Mouse (Mus musculus): Measurements from ENCODE around the gene Pdss2.

DNA sequence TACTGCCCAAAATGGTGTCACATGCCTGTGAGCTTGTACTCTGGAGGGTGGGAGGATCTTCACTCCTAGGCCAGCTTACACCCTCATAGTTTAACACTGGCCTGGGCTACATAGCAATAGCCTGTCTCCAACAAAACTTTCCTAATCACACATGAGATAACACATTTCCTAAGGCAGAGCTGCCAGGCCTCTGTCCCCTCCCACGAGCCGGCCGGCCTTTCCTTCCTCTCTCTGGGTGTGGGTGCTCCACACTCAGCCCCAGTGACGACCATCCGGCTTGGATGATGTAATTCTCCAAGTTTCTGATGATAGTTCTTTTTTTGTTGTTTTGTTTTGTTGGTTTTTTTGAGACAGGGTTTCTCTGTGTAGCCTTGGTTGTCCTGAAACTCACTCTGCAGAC is 203.3 kb downstream of the Pdss2 start:
- TF ChIP-seq CTCF (IDR thresholded peaks at IDR 0.05; ENCODE audit: low read depth, low read length) (no peak), POLR2A (IDR thresholded peaks at IDR 0.05; ENCODE audit: extremely low read depth, insufficient read depth, low read length) (no peak)

Measured in liver, adult 2 months (tissue).